Mouse (Mus musculus): ENCODE data around the gene Nbas.

DNA sequence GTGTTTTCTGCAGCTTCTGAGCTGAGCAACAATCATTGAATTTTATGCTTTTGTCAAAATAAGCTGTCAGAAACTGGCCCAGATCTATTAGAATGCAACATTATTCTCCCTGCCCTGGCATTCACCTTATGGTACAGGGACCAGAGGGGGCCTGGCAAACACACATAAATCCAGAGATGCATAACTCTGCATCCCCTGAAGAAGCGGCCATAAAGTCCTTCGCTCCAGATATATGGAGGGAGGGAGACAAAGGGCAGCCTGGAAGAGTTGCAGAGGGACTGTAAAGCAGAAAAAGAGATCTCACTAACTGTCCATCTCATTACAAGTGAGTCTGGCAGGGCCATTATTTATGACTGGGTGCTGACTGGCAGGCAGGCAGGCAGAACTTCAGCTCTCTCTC lies 13.2 kb upstream of the Nbas start:
- TF ChIP-seq CTCF (IDR thresholded peaks at IDR 0.05; ENCODE audit: borderline replicate concordance, control insufficient read depth, extremely low read depth, insufficient read depth, low read length, poor library complexity) (no peak), POLR2A (IDR thresholded peaks at IDR 0.05; ENCODE audit: control insufficient read depth, extremely low read depth, insufficient read depth, low read length, poor library complexity) (no peak)
